Comparison of ENCODE assay signal across 15 mouse cellular contexts in genomic region chr7:114950759-114951158, GRCm38 (mm10).
"Had no signal": no experiment of that assay in that cellular context is flagged by ENCODE, and none has a peak within 500 bp of the region (broad histone marks: within the 10 kb centered on the region; RNA-seq: fewer than 3 reads in every experiment).

No protein-coding gene starts in this region.

- H3K36me3 ChIP-seq: limb, embryonic 15.5 days; liver, embryonic 12.5 days; midbrain, embryonic 12.5 days; neural tube, embryonic 13.5 days had no signal

- H3K4me2 ChIP-seq: limb, embryonic 15.5 days; liver, embryonic 12.5 days; lung, embryonic 14.5 days; midbrain, embryonic 12.5 days; neural tube, embryonic 13.5 days had no signal

- H3K9me3 ChIP-seq: limb, embryonic 15.5 days; liver, embryonic 12.5 days; midbrain, embryonic 12.5 days; neural tube, embryonic 13.5 days had no signal

- H3K27ac ChIP-seq: limb, embryonic 15.5 days; liver, embryonic 12.5 days; midbrain, embryonic 12.5 days; neural tube, embryonic 13.5 days had no signal

- H3K4me1 ChIP-seq: limb, embryonic 15.5 days; liver, embryonic 12.5 days; midbrain, embryonic 12.5 days; neural tube, embryonic 13.5 days had no signal

- ATAC-seq: liver, embryonic 12.5 days; midbrain, embryonic 16.5 days had no signal

- H3K9ac ChIP-seq: limb, embryonic 15.5 days; liver, embryonic 12.5 days; lung, embryonic 14.5 days; midbrain, embryonic 12.5 days; neural tube, embryonic 13.5 days had no signal

- DNase-seq: kidney, adult 2 months; kidney, postnatal 25 days; layer of hippocampus, adult 9-11 months; layer of hippocampus, postnatal 36 days; lung, embryonic 14.5 days; lung, postnatal 10 days; lung, postnatal 4 days; spleen, adult 18-20 months; thymus, adult 2 months; thymus, postnatal 36 days had no signal

- H3K4me3 ChIP-seq: limb, embryonic 15.5 days; liver, embryonic 12.5 days; midbrain, embryonic 12.5 days; neural tube, embryonic 13.5 days had no signal

- H3K27me3 ChIP-seq: limb, embryonic 15.5 days; liver, embryonic 12.5 days; neural tube, embryonic 13.5 days had no signal
